Mouse (Mus musculus): ENCODE measurements around the gene Olfr503.
"Not testable (repeated sequence)": the region's sequence is repeated elsewhere in the genome, so short reads cannot be mapped to it uniquely, and the experiment has no call there.

Olfr503 gene

DNA sequence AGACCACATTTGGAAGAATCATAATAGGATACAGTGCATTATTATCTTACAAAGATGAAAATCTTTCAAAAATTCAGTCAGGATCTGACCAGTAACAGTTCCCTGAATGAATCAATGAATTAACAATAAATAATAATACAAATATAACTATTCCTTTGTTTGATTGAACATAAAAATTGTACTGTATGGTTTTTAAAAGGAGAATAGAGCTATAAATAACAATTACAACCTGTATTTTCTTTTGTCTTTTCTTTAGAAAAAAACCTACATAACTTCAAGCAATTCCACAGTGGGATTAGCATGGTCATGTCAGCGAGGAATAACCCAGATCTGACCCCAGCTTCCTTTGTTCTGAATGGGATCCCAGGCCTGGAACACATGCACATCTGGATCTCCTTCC, at the start of gene Olfr503:
Olfr503 (plus strand) TSS at position 301 of the 400 bp plus-strand sequence.
- DNase-seq = not testable (repeated sequence)

DNA sequence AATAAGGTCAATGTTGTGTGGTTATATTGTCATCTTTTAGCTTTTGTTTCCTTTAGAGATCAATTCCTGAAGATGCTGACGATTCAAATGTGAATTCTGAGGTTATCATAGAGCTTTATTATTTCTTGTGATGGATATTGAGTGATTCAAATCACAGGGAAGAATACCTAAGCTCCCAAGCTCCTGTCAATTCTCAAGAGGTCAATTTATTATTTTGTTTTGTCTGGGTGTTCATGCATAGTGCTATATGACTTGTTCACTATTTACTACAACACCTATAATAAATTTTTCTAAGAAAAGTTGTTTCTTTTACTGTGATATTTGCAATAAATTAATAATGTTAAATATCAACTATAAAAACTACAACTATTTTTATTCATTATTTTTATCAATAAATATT, 19.4 kb upstream of the Olfr503 start, which contains the start of gene Olfr502:
Olfr502 (minus strand) TSS at position 101 of the 400 bp plus-strand sequence.
- no peak for DNase-seq

DNA sequence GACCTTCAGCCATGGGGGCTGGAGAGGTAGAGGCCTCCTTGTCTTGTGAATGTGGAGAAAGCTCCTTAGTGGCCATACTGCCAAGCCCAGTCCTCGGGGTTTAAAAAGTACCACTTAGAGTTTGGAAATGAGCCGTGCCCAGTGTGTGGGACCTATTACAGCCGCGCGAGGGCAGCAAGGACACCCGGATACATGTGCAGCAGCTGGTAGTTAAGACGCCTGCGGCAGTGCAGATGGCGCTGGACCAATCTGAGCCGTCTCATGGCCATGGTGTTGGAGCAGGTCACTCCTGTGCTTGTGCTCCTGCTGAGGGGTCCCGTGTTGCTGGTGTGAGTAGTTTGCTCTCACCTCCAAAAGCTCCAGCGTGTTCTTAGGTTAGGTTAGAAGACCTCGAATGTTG, 1.9 kb upstream of the Olfr503 start:
- no peak for DNase-seq

DNA sequence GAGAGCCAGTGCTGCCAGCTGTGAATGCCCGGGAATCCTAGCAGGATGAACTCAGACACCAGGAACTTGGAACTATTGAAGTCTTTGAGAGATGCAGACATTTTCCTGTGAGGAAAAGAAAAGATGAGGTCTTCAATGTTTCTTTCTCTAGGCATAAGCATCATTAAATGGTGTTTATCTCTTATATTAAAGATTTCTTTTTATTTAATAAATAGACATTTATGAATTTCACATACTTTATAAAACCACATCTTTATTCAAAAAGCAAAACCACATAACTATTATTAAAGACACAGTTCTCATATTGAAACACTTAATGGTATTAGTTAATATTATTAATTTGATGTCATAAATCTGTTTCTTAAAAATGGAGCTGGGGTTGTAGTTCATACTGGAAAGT, 21.4 kb downstream of the Olfr503 start, which contains the start of gene Olfr504:
Olfr504 (minus strand) TSS at position 101 of the 400 bp plus-strand sequence.
- DNase-seq = no peak

DNA sequence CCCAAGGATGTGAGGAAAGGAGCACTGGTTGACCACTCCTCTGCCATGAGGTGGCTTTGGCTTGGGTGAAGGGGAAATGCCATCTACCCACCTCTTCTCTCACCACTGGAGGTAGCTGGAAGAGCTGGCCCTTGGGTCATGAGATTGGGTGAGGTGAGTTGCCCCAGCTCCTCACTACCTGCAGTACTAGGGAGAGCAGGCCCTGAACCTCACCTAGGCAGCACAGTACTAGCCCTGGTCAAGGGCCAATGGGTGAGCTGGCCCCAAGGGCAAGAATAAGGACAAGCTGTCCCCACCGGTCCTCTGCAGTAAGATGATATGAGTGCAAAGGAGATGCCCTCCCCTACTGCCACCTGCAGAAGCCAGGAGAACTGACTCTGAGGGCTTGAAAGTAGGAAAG, 45.5 kb downstream of the Olfr503 start:
- DNase-seq = no peak
